Mouse (Mus musculus) neural tube, embryonic 10.5 days (tissue): ENCODE measurements at regions not wholly inside any gene's neighbourhood (a gene's known extent, or its start where the extent isn't known, plus 50 kb on each side); places are given as distances from the start of the nearest gene placed in this dataset.

Source experiments
- DNase-seq: peaks from one replicate; pipeline ENCODE4 v3.0.0-alpha.2; 2017; ENCODE audit warnings: low spot score; ENCODE audit errors: extremely low spot score

DNA sequence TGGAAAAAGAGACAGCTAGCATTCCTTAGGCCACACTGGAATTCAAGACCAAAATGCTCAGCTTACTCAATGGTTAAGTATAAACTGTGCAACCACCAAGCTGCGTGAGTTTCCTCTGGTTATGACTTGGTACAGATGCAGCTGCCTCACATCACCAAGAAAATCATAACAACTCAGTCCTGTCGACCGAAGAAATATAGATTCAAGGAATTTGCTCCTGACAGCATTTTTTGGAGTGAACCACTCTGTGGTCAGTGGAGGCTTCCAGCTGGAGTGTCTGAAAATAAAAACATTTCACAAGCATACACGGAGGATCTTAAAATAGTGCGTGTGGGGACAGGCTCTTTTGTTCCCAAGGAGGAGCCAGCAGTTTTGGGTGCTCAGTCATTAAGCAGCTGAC lies 253.8 kb downstream of the Bckdhb start:
- DNase-seq, result no peak

GRCm38 (mm10) chr9:84179238-84179637 lies 254.3 kb downstream of the Bckdhb start:
- DNase-seq, result no peak

- no peak for DNase-seq
These were observed 258.9 kb downstream of the Bckdhb start for GRCm38 (mm10) chr9:84183637-84184374.

DNA sequence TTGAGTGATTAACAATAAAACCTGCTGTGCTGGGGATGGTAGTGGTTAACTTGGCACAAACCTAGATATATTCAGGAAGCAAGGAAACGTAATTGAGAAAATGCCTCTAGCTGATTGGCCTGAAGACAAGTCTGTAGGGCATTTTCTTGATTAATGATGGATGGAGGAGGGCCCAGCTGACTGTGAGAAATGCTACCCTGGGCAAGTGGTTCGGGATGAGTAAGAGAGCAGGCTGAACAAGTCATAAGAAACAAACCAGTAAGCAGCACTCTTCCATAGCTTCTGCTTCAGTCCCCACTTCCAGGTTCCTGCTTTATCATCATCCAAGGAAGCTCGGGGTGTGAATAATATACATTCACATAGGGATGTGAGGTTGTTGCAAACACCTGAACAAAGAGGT lies 262.6 kb downstream of the Bckdhb start:
- DNase-seq, result no peak

DNA sequence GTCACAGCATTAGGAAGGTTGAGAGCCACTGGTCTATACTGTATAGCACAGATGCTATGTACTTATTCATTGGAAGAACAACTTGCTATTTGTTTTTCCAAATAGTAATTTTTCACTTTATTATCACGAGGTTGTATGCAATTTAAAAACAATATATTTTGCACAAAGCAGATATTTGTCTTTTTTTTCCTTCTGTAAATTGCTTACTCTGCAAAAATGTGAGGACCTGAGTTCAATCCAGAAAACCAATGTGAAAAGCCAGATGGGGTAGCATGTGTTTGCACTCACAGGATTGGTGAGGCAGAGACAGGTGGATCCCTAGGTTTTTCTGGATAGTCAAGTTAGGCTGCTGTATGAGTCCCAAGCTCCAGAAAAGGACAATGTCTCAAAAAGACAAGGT lies 268.5 kb downstream of the Bckdhb start:
- no peak for DNase-seq

- no peak for DNase-seq
These were observed 269.8 kb downstream of the Bckdhb start for GRCm38 (mm10) chr9:84194716-84195115.

DNA sequence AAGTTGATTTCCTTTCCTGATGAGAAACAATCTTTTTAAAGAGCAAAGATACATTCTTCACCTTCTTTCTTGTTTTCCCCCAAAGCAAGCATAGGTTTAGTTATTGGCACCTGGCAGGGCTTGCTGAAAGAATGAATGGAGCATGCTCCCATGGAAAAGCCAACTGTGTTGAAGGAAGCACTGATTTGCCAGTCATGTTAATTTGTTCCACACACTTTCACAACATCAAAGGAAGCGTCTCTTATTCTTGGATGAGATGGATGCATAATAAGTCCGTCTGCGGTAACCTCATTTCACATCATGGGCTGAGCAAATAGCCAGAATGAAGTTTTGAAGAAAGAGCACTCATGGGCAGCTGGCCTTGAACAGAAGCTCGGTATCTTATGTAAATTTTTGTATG lies 270.4 kb downstream of the Bckdhb start:
- no peak for DNase-seq

- no peak for DNase-seq
These were observed 275.3 kb downstream of the Bckdhb start for GRCm38 (mm10) chr9:84200208-84200607.

DNA sequence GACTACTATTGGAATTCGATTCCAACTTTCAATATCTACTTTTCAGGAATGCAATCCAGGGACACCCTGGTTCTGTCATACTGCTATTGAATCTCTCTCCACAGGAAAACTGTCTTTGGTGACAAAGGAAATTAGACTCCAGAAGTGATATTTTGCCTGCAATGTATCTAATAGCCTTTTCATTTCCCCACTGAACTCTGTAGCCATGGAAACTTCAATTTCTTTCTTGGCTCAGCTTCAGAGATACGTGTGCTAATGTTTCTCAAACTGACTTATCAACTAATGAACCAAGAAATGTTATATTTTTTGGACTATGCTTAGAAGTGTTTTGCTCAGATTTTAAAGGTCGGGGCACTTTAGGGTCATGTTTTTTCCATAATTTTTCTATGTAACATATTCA lies 279.1 kb downstream of the Bckdhb start:
- no peak for DNase-seq

GRCm38 (mm10) chr9:84240491-84240975 lies 315.6 kb downstream of the Bckdhb start:
- DNase-seq, result no peak

GRCm38 (mm10) chr9:84249765-84250164 lies 324.8 kb downstream of the Bckdhb start:
- no peak for DNase-seq

GRCm38 (mm10) chr9:84253022-84253991 lies 328.4 kb downstream of the Bckdhb start:
- peak; percentile 49 for DNase-seq

- DNase-seq, result no peak
These were observed 333.5 kb downstream of the Bckdhb start for GRCm38 (mm10) chr9:84258488-84258887.

DNA sequence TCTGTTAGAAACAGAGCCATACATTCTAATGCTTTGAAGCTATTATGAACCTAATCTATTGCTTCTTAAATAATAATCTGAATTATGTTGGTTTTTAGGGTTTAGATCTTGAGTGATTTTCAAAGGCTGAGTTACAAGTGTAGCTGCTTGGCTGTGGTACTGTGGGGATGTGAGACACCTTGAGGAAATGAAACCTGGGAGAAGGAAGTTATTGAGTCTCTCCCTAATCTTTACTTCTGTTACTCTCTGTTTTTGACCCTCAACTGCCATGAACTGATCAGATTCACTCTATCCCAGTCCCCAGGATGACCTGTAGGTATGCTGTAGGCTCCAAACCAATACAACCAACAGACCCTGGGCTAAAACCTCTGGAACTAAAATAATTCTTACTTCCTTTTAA lies 334.8 kb downstream of the Bckdhb start:
- DNase-seq, result no peak

DNA sequence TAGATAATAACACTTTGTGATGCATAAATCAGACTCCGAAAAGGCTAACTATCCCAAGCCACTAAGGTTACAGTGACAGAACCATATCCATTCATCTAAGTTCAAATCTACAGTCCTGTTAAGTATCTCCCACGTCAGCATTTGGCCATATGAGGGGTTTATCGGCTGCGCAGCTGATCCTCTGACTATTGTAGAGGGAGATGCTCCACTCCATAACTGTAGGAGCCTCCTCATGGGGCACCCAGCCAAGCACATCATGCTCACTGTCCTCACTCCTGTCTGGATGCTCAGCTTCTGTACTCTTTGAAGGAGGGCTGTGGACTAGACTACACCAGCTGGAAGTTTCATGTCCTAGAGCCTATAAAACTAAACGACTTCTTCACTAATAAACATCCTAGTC lies 337.2 kb downstream of the Bckdhb start:
- DNase-seq, result no peak

DNA sequence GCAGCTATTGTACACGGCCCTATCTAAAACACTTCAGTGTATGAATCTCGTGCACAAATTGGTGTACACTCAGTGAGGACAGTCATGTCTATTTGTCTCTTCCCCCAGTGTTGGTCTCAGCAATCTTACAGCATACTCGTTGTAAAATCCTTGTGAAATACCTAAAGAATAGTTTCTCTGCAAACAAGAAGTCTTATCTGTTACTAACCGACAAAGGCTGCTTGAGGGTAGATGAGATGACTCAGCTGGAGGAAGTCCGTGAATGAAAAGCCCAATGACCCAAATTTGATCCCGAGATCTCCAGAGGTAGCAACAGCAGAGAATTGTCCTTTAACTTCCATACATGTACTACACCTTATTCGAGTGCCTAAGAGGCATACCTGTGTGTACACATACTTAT lies 342.0 kb downstream of the Bckdhb start:
- DNase-seq, result no peak

DNA sequence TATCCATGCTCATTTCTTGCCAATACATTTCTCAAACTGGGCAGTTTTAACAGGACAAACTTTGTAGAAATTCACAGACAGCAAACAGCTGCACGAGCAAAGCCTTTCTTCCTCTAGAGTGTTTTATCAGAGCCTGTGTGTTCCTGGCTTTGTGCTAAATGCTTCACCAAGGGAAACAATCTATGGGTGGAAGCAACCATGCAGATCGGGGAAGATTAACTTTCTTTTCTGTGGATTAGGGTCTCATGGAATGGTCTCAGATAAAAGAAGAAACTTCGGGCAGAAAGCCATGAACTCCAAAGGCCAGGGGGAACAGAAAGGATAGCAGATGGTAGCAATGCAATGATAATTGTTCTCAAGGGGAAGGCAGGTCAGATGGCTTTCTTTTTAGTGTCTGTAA lies 349.7 kb downstream of the Bckdhb start:
- DNase-seq, result no peak

- no peak for DNase-seq
These were observed 353.4 kb downstream of the Bckdhb start for GRCm38 (mm10) chr9:84278295-84278694.

DNA sequence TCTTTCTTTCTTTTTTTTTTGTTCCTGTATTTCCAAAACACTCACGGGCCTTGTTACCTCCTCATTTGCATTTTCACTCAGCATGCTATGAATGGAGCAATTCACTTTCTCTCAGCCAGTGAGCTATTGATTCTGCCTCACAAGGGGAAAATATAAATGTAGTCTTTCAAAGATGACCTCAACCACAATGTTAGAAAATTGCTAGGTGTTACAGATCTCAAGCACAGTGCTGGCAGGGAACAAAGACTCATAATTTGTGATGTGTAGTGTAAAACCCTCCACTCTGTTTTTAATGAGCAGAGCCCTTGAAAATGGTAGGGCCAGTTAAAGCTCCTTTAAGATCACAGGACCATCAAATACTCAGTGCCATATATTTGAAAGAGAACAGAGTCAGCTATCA lies 353.8 kb downstream of the Bckdhb start:
- DNase-seq, result no peak

- no peak for DNase-seq
These were observed 356.0 kb downstream of the Bckdhb start for GRCm38 (mm10) chr9:84280898-84281297.

DNA sequence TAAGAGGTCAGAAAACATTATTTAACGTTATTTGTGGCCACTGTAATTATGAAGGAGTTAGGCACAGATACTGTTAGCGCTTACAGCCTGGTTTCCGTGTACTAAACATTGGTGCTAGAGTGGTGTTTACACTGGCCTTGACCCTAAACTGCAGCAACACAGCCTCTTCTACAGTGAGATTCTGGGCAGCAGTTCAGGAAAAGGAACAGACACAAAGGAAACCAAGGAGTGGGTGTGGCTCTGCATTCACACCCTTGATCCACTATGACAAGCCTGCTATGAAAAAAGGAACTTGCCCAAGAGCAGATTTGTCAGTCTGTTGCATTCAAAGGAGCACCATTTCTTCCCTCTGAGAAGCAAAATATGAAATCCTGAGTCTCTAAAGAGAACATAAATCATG lies 356.7 kb downstream of the Bckdhb start:
- DNase-seq, result no peak

DNA sequence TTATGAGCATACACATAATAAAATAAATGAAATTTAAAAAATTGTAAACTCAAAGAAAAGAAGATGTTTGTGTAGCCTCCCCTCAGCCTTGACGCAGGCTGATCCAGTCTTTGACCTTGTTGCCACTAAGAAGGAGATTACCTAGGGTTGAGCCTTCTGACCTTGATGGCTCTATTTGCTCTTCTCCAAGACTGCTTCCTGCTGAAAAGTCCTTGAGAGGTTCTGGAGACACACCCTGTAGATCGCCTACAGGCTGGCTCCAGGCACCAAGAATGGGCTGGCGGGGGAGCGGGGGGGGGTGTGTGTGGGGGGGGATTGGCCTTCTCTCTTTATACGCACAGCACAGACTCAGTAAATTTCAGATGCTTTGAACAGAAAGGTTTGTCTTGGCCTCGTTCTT lies 358.4 kb downstream of the Bckdhb start:
- no peak for DNase-seq
